Mouse (Mus musculus) natural killer cell, adult 2 months (primary cell): ENCODE results near the gene Ryr1.

Experiments
- DNase-seq, 2 experiments: peaks; one replicate each; pipeline ENCODE4 v3.0.0; 2022; ENCODE audit warnings: low spot score in 2 of 2

Gene Ryr1

DNA sequence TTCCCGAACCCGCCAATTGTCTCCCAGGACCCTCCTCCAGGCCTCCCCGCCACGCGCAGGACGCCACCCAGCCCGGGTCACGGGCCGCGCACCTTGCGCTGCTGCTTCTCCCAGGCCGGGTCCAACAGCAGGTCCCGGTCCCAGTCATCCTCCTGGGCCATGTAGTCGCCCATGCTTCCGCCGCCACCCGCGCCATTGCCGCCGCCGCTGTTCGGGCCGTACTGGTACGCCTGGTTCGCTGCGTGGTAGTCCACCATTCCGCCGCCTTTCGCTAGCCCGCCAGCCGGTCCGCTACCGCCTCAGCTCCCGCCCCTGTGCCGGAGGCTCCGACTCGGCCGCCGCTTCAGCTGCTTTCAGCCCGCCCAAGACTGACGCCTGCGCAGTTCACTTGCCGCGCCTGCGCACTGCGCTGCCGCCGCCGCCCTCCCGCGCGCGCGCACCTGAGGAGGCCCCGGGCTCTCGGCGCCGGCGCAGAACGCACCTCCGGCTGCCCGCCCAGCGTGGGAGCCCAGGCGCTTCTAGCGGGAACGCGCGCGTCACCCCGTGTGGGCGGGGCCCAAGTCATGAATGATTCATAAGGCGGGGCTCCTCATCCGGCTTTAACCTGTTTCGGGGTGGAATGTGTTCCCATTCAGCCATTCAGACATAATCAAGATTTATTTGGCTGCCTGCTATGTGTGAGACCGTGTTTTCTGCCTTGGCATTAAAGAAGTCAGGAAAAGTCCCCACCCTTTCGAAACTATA is 162.9 kb downstream of the Ryr1 start, which contains the start of gene Actn4:
Gene Actn4, minus strand, starts transcription at position 414 of the 744 bp plus-strand sequence.
- DNase-seq: peak; percentile 99

DNA sequence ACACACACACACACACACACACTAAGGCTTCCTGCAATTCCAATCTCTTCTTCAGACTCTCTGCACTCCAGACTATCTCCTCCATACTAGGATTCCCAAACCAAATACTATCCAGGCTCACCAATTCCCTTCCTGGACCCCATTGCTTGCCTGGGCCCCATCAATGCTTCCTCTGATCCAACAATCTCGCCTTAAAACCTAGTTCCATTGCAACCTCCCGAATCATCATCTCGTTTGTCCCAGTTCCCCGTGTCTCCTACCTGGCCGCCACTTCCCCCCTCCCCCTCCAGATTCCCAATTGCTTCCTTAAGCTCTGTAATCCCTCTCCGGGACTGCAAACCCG is 163.4 kb downstream of the Ryr1 start:
- no peak for DNase-seq

DNA sequence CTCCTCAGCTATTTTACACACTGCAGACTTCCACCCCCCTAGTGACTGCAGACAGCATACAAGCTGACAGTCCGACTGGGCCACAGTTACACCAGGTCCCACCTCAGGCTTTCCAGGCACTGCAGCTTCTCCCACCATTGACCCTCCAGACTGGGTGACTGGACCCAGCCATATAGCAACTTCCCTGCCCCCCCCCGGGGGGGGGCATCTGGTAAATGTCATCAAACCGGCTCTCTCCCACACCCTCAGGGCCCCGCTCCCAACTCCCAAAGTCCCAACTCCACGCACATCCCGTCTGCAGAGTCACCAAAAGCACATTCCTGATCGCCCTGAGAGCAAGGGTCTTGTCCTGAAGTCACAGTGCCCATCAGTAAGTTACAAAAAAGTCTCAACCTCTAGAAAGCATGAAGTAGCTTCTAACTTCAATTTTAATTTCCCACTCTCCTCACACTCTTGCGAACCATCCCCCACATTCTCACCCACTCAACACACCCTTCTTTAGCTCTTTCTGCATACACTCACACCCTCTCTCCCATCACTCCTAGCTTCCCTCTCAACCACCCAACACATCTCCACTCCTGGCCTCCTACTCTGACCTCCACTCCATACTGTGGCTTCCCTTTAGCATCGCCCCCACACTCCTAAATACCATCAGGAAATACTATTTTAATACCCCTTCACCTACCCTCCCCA is 164.5 kb downstream of the Ryr1 start:
- no peak for DNase-seq

DNA sequence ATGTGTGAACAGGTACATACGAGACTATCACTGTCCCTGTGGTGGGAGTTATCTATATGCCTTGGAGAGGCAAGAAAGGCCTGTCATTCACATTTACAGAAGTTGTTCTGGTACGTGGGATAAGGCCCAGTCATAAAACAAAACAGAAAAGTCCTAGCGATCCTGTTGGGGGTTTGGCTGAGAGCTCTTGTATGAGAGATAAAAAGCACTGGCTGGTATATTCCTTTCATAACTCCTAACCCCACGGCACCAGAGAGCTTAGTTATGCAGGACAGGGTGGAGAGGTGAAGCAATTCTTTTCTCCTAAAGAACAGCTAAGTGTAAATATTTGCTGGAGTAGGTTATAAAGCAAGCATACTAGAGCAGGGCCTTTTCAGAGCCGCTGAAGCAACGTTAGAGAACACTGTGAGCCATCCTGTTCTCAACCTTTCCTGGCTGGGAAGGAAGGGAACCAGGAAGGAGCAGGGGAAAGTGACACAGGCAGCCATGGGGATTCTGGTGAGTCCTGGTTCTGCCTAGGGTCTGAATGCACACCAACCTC is 165.4 kb downstream of the Ryr1 start:
- DNase-seq: no peak

DNA sequence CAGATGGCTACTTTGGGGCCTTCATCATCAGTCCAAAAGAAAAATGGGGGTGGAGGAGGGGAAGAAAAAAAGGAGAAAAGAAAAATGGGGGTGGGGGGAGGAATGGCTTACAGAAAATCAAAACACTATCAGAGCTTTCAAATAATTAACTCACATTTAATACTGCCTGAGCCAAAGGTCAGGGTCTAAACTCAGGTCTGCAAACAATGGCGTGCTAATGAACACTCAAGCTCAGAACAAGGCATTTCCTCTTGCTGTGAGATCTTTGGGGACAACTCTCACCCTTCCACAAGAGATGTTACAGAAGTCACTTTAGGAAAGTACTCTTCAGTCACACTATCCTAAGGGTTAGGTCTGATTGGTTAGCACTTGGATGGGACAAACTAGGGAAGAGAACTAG is 166.2 kb downstream of the Ryr1 start:
- no peak for DNase-seq

DNA sequence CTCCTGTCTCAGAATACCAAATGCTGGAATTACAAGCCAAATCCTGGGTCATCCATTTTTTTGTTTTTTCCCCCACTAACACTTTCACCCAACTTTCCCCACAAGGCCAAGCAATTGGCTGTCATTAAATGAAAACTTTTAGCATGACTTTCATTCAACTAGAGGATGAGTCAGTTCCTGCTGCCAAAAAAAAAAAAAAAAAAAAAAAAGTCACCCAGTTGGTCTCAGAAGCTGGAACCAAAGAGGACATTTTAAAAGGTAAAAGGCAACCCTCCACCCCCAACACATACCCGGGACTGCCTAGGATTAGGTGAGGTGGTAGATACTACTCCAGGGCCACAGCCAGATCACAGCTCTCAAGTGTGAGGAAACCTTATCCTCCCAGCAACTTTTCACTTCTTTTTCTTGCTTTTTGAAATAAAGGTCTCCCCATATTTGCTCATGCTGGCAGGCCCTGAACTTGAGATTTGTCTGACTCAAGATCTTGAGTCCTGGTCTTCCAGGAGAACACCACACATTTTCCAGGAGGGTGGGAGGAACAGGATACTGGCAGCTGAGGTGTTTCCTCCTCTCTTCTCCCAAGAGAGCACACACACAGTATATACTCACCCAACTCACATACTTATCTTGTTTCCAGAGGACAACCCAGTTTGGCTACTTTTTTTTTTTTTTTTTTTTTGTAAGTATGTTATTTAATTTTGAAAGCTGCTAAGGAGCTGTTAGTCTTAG is 166.8 kb downstream of the Ryr1 start:
- no peak for DNase-seq

DNA sequence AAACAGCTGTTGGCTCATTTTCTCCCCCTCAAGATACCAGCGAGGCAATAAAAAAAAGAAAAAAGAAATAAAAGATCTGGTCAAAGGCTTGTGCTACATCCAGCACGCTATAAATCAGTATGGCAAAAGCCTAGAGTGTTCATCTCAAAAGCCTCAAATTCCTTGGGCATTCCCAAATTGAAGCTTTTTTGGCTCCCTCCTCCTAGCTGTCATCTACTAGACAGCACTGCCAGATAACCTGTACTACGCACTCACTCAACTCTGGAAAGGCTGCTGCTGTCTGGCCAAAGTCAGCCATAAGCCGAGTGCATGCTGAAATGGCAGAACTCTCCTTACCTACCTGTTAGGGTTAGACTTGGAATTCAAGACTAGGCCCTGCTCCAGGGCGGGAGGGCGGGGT is 167.7 kb downstream of the Ryr1 start:
- no peak for DNase-seq

DNA sequence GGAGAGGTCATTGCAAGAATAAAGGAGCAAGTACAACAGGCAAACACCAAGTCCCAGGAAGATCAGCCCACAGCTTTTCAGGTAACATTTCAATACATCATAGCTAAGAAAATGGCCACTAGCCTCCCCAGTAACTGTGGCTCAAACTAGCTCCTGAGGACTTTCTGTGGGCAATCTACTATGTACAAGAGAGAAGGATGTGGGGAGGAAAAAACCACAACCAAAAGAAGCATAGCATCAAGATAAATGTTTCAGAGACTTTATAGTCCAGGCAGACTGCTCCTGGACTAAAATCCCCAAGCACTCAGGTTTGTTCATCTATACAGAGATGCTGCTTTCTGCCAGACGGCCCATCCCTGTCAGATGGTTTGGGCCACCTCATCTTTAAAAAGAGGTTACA is 168.7 kb downstream of the Ryr1 start:
- no peak for DNase-seq

DNA sequence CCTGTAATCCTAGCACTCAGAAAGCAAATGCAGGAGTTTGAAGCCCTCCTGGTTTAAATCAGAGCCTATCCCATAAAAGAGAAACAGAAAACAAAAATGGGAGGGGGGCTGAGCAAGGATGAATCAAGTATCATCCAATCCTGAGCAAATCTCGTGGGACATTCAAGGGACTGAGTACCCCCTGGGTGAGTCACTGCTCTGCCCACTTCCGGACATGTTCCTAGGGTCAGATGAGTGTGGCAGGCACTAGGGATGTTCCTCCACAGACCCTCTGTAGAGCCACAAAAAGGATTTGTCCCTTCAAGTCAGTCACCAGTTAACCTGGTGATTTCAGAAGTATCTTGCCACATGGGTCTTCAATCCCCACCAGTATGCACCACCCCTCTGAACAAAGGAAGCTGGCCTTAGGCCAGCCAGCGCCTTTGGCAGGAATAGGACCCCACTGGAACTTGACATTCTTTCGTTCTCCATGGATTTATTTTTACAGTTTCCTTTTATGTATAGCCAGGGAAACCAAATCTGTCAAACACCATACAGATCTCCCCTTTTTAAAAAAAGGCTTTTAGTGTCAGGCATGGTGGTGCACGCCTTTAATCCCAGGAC is 169.6 kb downstream of the Ryr1 start:
- no peak for DNase-seq

DNA sequence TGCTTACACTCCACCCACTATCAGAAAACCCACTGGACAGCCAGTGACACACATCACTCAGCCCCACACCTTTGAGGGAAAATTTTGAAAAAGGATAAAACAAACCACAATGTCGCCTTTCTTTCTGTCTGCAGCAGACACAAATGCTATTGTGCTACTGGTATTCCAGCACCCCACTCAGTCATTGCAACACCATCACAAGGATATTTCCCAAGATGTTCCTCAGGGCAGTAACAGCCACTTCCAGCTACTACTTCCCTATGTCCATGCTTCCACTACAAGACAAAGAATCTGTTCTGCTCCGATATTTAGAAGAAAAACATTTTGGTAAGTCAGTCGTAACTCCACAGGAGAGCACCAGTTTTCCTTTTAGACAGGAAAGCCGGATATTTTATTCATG is 170.2 kb downstream of the Ryr1 start:
- no peak for DNase-seq

DNA sequence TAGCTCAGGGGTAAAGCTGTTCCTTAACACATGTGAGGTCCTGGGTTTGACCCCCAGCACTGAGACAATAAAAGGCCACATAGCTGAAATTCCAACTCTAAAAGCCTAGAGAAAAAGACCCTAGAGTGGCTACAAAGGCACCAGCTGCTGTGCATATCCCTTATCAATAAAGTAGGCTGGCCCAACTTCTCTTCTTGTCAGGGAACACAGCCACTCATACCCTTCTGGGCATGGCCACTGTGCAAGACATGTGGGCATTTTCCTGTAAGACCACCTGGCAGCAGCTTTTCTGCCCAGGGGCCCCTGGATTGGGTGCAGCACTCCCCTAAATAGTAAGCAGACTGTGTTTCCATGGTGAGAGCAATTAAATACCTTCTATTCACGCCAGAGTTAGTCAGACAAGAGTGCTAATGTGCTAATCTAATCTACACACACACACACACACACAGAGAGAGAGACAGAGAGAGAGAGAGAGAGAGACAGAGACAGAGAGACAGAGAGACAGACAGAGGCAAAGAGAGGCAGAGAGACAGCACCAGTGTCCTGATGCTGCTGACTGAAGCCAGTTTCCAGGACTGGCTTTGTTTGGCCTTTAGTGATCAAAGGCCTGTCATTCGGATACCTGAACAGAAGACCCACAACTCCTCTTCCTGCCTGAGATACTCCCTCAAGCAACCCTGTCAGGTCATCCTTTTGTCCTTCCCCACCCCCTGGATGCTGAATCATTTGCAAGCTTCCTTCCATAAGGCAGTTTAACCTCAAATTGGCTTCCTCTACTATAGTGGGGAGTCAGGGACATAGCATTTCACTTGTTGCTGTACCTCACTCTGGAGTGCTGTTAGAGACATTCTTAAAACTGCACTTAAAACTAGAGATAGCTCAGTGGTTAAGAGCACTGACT is 171.3 kb downstream of the Ryr1 start:
- no peak for DNase-seq
